Mouse (Mus musculus): ENCODE data around the gene Snx22.
A peak's percentile ranks its signal among the peaks of the same experiment; 100 is the strongest.

Gene Snx22

DNA sequence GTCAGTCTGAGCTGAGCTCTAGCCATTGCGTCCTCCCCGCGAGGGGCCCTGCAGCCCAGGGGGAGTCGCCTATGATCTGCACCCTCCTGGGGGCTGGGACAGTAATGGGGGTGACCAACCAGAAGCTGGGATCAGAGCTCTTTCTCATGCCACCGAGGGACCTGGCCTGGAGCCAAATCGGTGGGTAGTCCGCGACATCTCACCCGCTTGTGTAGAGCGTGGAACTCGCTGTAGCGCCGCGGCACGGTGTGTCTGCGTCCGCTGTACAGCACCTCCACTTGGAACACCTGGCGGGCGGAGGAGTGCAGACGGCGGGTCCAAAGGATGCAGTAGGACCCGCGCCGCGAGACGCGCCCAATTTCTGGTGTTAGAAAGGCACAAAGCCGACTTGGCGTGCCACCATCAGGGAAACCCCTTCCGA is 538 bp downstream of the Snx22 start:
- DNase-seq (ENCODE audit: low spot score in 2 of 2), result no peak

DNA sequence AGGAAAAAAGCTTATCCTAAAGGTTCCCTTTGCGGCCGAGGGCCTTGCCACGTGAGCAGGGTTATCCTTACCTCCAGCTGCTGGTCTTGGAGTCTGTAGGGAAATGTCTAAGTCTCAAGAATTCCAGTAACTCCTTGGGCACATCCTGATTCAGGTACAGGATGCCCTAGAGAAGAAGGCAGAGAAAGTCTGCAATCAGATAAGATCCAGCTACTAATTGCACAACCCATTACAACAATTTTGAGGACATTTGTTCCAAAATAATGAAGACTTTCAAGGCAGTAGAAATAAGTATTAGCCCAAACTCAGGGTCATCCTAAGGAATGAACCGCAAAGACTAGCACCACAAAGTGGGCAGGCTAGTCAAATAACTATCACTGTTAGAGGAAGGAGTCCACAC is 1.5 kb downstream of the Snx22 start:
- DNase-seq (ENCODE audit: low spot score in 2 of 2), result no peak

DNA sequence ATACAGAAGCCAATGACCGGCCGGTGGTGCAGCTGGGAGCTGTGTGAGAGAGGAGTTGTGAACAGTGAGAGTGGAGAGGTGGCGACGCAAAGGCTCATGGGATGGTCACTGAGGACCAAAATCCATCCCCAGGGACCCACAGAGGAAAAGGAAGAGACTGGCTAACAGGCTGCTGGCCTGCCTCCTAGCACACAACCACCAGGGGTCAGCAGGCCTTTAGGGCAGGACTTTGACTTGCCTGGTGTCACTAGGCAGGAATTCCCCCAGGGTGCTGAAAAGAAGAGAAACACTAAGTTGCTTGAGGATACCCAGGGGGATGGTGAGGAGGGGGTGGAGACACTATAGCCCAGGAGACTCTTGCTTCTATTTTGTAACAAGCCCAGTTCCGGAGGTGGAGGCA is 2.0 kb downstream of the Snx22 start:
- DNase-seq (ENCODE audit: low spot score in 2 of 2), result no peak

DNA sequence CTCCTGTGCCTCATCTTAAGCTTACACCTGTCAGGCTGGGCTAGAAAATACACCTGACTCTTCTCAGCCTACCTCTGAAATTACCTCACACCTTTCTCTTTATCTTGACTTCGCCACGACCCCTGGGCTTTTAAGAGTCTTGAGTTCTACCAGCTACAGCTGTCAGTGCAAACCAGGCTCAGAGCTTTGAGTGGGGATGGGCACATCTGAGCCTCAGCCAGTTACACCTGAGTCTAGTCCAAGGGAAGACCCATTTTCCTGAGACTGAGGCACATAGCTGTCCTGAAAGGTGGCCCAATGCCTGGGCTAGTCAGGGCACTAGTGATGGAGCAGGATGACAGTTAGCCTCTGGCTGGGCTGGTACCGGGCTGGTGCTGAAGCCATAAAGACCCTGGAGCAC is 2.7 kb downstream of the Snx22 start:
- no peak for DNase-seq (ENCODE audit: low spot score in 2 of 2)

DNA sequence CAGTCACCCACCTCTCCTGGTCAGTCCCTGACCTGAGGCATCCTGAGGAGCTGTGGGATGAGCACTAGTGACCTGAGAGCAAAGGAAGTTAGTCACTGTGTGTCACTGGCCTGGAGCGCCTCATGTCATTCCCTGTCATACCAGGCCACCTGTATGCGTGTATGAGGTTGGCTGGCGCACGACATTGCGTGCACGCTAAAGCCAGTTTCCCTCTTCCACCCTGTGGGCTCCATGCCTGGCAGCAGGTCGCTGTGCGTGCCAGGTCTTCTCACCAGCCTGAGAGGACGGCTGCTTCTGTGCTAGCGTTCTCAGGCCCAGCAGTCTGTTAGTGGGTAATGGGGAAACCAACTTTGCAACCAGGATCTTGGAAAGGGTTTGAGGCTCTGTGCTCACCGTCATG is 5.2 kb downstream of the Snx22 start:
- no peak for DNase-seq (ENCODE audit: low spot score in 2 of 2)

DNA sequence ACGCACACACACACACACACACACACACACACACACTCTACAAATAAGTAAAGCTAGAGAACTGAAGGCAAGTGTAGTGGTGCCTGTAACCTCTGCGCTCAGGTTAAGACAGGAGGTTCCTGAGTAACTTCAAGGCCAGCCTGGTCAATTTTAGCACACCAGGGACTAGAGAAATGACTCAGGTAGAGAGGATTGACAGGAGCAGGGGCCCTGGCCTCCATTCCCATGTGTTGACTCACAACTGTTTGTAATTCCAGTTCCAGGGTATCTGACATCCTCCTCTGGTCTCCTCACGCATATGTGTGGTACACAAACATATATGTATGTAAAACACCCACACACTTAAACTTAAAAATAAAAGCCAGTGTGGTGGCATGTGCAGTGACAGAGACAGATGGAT is 6.1 kb downstream of the Snx22 start:
- DNase-seq (ENCODE audit: low spot score in 2 of 2), result no peak

DNA sequence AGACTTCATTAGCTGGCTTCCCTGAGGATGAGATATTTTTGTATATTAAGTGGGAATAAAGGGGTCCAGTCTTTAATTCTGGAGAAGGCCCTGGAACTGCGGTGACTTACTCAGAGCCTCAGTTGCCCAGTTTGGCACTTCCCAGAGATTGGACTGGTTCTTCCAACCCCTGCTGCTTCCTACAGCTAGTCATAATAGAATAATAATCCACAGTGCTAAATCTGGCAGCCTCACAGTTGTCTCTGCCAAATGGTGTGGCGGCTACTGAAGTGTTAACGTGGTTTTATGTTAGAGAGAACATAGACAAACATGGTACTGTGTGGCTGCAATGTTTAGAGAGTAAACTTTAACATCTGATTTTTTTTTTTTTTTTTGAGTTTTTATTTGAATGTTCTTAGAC is 7.9 kb downstream of the Snx22 start:
- DNase-seq (ENCODE audit: low spot score in 2 of 2), result no peak

DNA sequence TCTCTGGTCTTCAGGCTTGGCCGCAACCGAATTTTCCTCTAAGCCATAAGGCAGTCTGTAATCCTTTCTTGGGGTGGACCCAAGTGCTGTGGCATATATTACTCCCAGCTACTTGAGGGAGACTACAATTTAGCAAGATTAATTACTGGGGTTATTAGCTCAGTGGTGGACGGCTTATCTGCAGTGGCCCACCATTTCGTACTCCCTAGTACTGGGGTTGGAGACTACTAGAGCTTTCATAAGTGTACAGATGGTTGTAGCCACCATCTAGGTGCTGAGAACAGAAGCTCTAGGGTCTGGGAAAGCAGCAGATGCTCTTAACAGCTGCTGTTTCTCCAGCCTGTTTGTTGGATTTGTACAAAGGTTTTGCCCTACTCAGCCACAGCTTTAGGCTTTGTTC is 8.5 kb downstream of the Snx22 start:
- DNase-seq (ENCODE audit: low spot score in 2 of 2), result no peak

DNA sequence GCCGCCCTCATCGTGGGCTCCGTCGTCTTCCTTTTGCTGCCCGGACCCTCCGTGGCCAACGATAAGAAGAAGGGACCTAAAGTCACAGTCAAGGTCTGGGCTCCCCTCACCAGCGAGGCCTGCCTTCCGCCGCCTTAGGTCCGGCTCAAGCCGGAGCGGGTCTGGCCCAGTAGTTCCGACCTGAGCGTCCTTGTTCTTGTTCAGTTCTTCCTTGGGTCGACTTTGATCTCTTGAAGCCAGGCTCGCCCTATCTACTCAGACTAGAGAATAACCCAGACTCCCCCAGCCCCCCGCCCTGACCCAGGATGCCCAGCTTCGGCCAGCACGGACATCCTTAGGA is 9.2 kb downstream of the Snx22 start:
- no peak for DNase-seq (ENCODE audit: low spot score in 2 of 2)

DNA sequence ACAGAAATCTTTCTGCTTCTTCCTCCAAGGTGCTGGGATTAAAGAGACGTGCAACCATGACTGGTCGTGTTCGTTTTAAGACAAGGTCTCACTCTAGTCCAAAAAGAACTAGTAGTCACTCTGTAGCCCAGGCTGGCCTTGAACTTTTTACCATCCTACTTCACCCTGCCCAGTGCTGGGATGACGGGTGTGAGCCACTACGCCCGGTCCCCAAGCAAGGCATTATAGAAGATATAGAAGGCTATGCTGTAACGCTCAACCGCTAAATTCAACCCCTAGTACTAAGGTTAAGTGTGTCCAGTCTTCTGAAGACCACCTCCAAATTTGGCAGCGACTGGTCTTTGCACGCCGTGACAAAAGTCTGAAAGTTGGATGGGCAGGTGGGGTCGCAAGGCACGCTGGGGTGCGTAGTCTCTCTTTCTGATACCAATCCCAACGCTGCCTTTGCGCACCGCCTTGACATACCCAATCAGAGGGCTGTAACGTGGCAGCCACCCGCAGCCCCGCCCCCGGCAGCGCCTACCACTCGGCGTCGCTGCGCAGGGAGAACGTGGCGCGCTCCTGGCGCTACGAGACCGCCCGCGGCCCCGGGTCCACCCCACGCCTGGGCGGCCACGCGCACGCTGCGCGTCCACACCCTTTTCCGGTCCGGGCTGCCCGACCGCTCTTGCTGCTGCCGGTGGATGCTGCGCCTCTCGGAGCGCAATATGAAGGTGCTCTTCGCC is 9.8 kb downstream of the Snx22 start, which contains the start of gene Ppib:
TSS of gene Ppib (plus strand) at position 640 of the 725 bp plus-strand sequence.
- peak; percentile 91 to 97 for DNase-seq (ENCODE audit: low spot score in 2 of 2)

DNA sequence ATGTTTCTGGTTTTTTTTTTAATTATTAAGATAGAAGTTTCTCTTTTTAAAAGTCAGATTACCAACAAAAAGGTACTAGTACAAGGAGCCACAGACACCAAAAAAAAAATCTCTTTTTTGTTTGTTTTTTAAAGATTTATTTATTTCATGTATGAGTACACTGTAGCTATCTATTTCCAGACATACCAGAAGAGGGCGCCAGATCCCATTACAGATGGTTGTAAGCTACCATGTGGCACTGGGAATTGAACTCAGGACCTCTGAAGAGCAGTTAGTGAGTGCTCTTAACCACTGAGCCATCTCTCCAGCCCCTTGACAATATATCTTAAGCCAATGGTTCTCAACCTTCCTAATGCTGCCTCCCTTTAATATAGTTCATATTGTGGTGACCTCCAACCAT is 15.9 kb downstream of the Snx22 start:
- DNase-seq (ENCODE audit: low spot score in 2 of 2), result no peak

DNA sequence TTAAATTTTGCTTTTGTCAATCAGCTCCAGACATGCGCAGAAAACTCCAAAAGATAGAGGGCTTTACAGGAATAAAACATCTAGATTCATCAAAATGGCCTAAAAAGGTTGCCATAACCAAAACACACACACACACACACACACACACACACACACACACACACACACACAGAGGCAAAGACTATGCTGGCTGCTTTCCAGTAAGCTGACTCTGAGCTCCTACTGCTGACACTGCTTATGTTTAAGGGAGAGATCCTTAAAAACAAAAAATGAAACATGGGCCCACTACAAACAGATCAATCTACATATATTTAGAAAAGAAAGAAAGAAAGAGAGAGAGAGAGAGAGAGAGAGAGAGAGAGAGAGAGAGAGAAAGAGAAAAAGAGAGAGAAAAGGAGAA is 16.8 kb downstream of the Snx22 start:
- no peak for DNase-seq (ENCODE audit: low spot score in 2 of 2)

DNA sequence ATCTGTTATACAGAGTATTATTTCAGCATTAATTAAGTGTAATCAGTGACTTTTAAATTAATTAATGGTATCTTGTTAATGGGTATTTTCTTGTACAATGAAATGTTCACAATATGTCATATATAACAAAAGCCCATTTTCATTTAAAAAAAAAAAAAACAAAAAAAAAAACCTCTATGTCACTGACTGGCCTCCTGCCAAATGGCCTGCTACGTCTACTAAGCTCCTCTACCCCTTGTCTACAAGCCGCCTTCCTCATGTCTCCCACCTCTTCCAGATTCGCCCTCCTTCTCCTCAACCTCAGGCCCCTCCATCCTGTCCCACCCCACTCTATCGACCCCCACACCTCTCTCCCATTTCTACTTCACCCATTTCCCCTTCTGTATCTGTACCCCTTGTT is 18.0 kb downstream of the Snx22 start:
- DNase-seq (ENCODE audit: low spot score in 2 of 2), result no peak

DNA sequence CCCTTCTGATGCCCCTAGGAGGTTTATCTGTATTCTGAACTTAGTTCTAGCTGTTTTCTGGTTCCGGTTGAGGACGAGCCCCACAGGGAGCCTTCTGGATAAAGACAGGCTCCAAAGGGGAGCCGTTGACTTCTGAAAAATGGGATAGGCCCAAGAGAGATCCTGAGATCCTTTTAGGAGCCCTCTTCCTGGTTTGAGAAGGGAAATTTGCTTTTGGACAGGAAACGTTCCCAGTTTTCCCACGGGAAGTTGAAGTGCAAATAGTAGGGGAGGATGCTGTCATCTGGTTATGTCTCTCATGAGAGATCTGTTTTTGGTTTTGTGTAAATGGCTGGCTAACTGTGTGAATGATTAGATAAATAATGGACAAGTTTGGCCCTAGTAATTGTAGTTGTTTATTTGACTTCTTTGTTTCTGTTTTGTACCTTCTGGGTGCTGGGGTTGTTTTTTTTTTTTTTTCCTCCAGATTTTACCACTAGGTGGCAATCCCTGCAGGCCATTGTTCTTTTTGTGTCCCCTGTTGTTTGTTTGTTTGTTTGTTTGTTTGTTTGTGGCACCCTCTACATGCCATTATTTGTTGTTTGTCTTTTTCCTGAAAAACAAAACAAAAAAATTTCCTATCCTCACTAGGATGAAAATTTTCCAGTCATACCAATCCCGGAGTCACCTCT is 19.5 kb downstream of the Snx22 start:
- no peak for DNase-seq (ENCODE audit: low spot score in 2 of 2)

DNA sequence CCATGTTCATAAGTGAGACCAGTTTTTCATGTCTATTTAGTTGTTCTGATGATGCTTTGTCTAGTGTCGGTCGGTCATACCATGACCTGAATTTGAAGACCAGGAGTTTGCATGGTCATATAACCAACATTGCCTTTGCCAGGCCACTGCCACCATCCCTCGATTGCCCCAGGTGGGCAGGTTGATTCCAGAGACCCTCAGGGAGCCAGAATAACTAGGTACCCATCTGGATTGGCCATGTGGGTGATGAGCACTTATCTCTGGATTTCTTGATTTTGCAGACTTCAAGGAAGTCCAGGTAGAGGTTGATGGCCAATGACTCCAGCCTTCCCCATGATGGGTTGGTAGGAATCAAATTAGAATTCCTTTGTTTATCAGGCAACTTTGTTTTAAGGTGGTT is 26.3 kb downstream of the Snx22 start:
- no peak for DNase-seq (ENCODE audit: low spot score in 2 of 2)

DNA sequence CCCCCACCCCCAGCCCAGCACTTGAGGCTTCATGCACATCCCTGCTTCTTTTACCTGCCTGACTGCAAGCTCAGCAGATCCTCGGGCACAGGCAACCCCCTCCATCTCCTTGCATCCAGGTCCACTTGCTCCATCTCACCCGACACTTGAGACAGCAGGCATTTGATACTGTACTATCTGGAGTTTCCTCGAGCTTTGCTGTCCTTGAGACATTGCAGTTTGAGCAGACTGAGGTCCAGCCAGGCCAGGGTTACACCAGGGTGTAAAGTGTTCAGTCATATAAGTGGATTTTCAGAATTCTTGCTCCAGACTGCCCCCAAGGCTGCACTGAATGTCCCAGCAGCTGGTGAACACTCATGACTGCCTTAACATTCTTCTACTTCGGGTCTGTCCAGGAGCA is 27.2 kb downstream of the Snx22 start:
- DNase-seq (ENCODE audit: low spot score in 2 of 2), result no peak

DNA sequence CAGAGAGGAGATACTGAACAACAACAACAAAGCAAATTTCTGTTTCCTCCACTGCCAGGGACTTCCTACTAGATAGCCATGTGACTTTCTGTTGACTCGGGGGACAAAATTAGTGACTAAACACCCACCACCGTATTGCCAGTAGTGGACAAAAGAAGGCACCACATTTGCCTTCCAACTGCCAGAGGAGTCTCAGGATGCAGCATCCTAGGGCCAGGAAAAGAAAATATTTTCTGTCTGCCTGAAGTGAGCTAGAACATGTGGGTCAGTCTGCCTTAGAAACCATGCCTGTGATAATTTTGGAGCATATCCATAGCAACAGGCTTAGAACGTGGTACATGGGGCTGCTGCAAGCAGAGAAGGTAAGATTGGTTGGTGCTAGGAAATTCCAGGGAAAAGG is 28.7 kb downstream of the Snx22 start:
- no peak for DNase-seq (ENCODE audit: low spot score in 2 of 2)

DNA sequence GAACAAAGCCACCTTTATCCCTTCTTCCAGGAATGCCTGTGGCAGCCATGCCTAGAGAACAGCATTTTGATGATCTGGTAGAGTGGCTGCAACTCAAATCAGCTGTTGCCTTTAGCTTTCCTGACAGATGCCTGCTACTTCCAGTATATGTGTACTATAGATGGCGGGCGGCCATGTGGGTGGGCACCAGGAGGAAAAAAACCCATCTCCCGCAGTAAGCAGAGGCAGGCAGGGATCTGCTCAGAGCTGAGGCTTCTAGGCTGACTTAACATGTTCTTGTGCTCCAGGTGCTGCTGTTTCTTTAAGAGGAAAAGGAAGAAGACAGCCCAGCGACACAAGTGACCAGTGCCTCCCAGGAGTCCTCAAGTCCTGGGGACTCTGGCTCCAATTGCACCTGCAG is 30.2 kb downstream of the Snx22 start:
- no peak for DNase-seq (ENCODE audit: low spot score in 2 of 2)

DNA sequence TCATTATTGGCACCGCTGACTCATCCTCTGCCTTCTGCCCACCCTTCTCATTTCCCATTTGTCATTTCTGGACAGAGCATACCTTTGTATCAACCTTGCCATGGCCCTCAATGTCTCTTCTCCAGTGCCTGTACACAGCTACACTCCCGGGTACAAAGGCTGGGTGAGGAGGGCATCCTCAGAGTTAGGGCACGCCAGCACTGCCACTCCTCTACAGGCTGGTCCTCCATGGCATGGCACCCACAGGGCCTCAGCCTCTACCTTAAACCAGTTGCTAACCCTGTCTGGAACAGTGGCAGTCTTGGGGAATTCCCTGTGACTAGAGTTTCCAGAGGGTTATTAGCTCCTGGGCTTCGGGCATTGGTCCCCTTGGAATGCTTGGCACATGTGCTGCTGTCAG is 30.9 kb downstream of the Snx22 start:
- no peak for DNase-seq (ENCODE audit: low spot score in 2 of 2)

DNA sequence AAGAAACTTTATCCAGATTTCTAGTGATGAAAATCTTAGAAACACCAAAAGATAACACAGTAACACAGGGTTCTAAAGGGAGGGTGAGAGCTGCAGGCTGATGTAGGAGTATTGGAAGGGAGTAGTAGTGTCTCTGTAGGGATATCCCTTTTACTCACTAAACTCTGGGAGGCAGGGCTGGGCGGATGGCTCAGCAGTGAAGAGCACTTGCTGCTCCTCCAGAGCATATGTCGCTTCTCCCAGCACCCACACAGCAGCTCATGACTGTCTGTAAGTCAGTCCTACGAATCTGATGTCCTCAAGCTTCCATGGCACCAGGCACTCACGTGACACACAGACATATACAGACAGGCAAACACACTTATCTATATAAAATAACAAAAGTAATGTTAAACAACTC is 31.4 kb downstream of the Snx22 start:
- no peak for DNase-seq (ENCODE audit: low spot score in 2 of 2)

DNA sequence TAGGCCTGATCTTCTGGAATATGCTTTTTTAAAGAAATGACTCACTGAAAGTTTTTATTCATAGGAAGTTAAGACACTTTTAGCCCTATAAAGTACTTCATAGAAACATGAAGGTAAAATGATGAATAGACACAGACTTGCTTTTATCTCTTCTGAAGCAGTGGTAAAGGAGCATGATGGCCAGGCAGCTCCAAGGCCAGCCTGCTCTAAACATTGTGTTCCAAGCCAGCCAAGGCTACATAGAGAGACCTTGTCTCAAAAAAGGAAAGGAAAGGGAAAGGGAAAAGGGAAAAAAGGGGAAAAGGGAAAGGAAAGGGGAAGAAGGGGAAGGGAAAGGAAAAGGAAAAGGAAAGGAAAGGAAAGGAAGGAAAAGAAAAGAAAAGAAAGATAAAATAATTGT is 48.9 kb downstream of the Snx22 start:
- DNase-seq (ENCODE audit: low spot score in 2 of 2), result no peak
